Mouse (Mus musculus): ENCODE measurements at regions not wholly inside any gene's neighbourhood (a gene's known extent, or its start where the extent isn't known, plus 50 kb on each side); places are given as distances from the start of the nearest gene placed in this dataset.

GRCm38 (mm10) chr3:131917734-131918534 is 167.2 kb upstream of the Dkk2 start:
- Histone ChIP-seq H3K4me2 (ENCODE audit: low read depth, severe bottlenecking) (no peak overlapping the region), H3K27ac (replicated peaks; ENCODE audit: low read depth, low read length) (no peak overlapping the region), H3K27me3 (ENCODE audit: control insufficient read depth, insufficient read depth, low read length) (no peaks in the 10 kb centered on the region), H3K36me3 (ENCODE audit: control insufficient read depth, insufficient read depth, low read length) (no peaks in the 10 kb centered on the region), H3K4me1 (ENCODE audit: control insufficient read depth, insufficient read depth, low read length) (0 out of 2 replicates have a peak, but pooled peaks cover 3% of the 10 kb centered on the region), H3K9me3 (ENCODE audit: control insufficient read depth, low read length) (no peaks in the 10 kb centered on the region), H3K4me3 (ENCODE audit: low read depth, low read length) (no peak overlapping the region), H3K9ac (ENCODE audit: low read length) (no peak overlapping the region)
- no peak for DNase-seq (ENCODE audit: low spot score)
- no peak for ATAC-seq (ENCODE audit: insufficient number of reproducible peaks, low FRiP score, low TSS enrichment, low read depth)
- WGBS, result 77% methylated on average over 13 of the region's 13 CpGs

- Histone ChIP-seq H3K4me3 (ENCODE audit: low read depth, low read length) (no peak overlapping the region), H3K27ac (replicated peaks; ENCODE audit: low read depth, low read length) (no peak overlapping the region), H3K36me3 (ENCODE audit: control insufficient read depth, insufficient read depth, low read length) (no peaks in the 10 kb centered on the region), H3K4me1 (ENCODE audit: control insufficient read depth, insufficient read depth, low read length) (0 out of 2 replicates have a peak, but pooled peaks cover 3% of the 10 kb centered on the region), H3K27me3 (ENCODE audit: control insufficient read depth, insufficient read depth, low read length) (no peaks in the 10 kb centered on the region), H3K4me2 (ENCODE audit: low read depth, severe bottlenecking) (no peak overlapping the region), H3K9me3 (ENCODE audit: control insufficient read depth, low read length) (no peaks in the 10 kb centered on the region), H3K9ac (ENCODE audit: low read length) (peak overlapping the region; percentile 44)
- ATAC-seq (ENCODE audit: insufficient number of reproducible peaks, low FRiP score, low TSS enrichment, low read depth) (no peak), DNase-seq (ENCODE audit: low spot score) (peak; percentile 32)
- 58% methylated on average over 12 of the region's 12 CpGs for WGBS
Measured at GRCm38 (mm10) chr3:131919476-131919875, 165.6 kb upstream of the Dkk2 start.

- Histone ChIP-seq H3K36me3 (ENCODE audit: control insufficient read depth, insufficient read depth, low read length) (no peaks in the 10 kb centered on the region), H3K27me3 (ENCODE audit: control insufficient read depth, insufficient read depth, low read length) (no peaks in the 10 kb centered on the region), H3K27ac (replicated peaks; ENCODE audit: low read depth, low read length) (no peak overlapping the region), H3K9me3 (ENCODE audit: control insufficient read depth, low read length) (no peaks in the 10 kb centered on the region), H3K4me1 (ENCODE audit: control insufficient read depth, insufficient read depth, low read length) (0 out of 2 replicates have a peak, but pooled peaks cover 3% of the 10 kb centered on the region), H3K9ac (ENCODE audit: low read length) (no peak overlapping the region), H3K4me3 (ENCODE audit: low read depth, low read length) (no peak overlapping the region), H3K4me2 (ENCODE audit: low read depth, severe bottlenecking) (no peak overlapping the region)
- 78% methylated on average over 6 of the region's 6 CpGs for WGBS
- no peak for ATAC-seq (ENCODE audit: insufficient number of reproducible peaks, low FRiP score, low TSS enrichment, low read depth)
- DNase-seq (ENCODE audit: low spot score), result peak; percentile 60
Measured at GRCm38 (mm10) chr3:131921161-131921560, 163.9 kb upstream of the Dkk2 start.

GRCm38 (mm10) chr3:131922733-131923132 is 162.4 kb upstream of the Dkk2 start:
- ATAC-seq (ENCODE audit: insufficient number of reproducible peaks, low FRiP score, low TSS enrichment, low read depth), result no peak
- Histone ChIP-seq H3K9me3 (ENCODE audit: control insufficient read depth, low read length) (no peaks in the 10 kb centered on the region), H3K9ac (ENCODE audit: low read length) (no peak overlapping the region)

GRCm38 (mm10) chr3:131940896-131941295 is 144.2 kb upstream of the Dkk2 start:
- H3K4me1 ChIP-seq (ENCODE audit: control insufficient read depth, insufficient read depth, low read length), result peaks cover 22% of the 10 kb centered on the region
- ATAC-seq (ENCODE audit: insufficient number of reproducible peaks, low FRiP score, low TSS enrichment, low read depth) (peak; percentile 56; the same call in 1 of the 2 replicates), DNase-seq (ENCODE audit: low spot score) (peak; percentile 70)
- no peak overlapping the region for H3K4me2 ChIP-seq (ENCODE audit: low read depth, severe bottlenecking)
- H3K9ac ChIP-seq (ENCODE audit: low read length), result no peak overlapping the region
- no peaks in the 10 kb centered on the region for H3K36me3 ChIP-seq (ENCODE audit: control insufficient read depth, insufficient read depth, low read length)
- peak overlapping the region; percentile 70; the same call in 1 of the 2 replicates for H3K27ac ChIP-seq (replicated peaks; ENCODE audit: low read depth, low read length)
- no peaks in the 10 kb centered on the region for H3K27me3 ChIP-seq (ENCODE audit: control insufficient read depth, insufficient read depth, low read length)
- no peak overlapping the region for H3K4me3 ChIP-seq (ENCODE audit: low read depth, low read length)
- WGBS, result 18% methylated on average over 7 of the region's 7 CpGs
- no peaks in the 10 kb centered on the region for H3K9me3 ChIP-seq (ENCODE audit: control insufficient read depth, low read length)

More at GRCm38 (mm10) chr3:131922733-131923132, 162.4 kb upstream of the Dkk2 start:
- Histone ChIP-seq H3K4me3 (ENCODE audit: low read depth, low read length) (no peak overlapping the region), H3K4me2 (ENCODE audit: low read depth, severe bottlenecking) (no peak overlapping the region), H3K36me3 (ENCODE audit: control insufficient read depth, insufficient read depth, low read length) (no peaks in the 10 kb centered on the region), H3K27ac (replicated peaks; ENCODE audit: low read depth, low read length) (no peak overlapping the region), H3K4me1 (ENCODE audit: control insufficient read depth, insufficient read depth, low read length) (0 out of 2 replicates have a peak, but pooled peaks cover 3% of the 10 kb centered on the region), H3K27me3 (ENCODE audit: control insufficient read depth, insufficient read depth, low read length) (no peaks in the 10 kb centered on the region)
- no peak for DNase-seq (ENCODE audit: low spot score)
- 57% methylated on average over 1 of the region's 1 CpGs for WGBS

- Histone ChIP-seq H3K27ac (replicated peaks; ENCODE audit: low read depth, low read length) (peak overlapping the region; percentile 70), H3K36me3 (ENCODE audit: control insufficient read depth, insufficient read depth, low read length) (no peaks in the 10 kb centered on the region), H3K4me3 (ENCODE audit: low read depth, low read length) (no peak overlapping the region), H3K4me2 (ENCODE audit: low read depth, severe bottlenecking) (peak overlapping the region; percentile 15; the same call in 1 of the 2 replicates), H3K27me3 (ENCODE audit: control insufficient read depth, insufficient read depth, low read length) (no peaks in the 10 kb centered on the region), H3K4me1 (ENCODE audit: control insufficient read depth, insufficient read depth, low read length) (peaks cover 22% of the 10 kb centered on the region), H3K9ac (ENCODE audit: low read length) (no peak overlapping the region), H3K9me3 (ENCODE audit: control insufficient read depth, low read length) (no peaks in the 10 kb centered on the region)
- WGBS, result 42% methylated on average over 24 of the region's 24 CpGs
- DNase-seq (ENCODE audit: low spot score) (peak; percentile 43), ATAC-seq (ENCODE audit: insufficient number of reproducible peaks, low FRiP score, low TSS enrichment, low read depth) (peak; percentile 46; the same call in 1 of the 2 replicates)
Measured at GRCm38 (mm10) chr3:131941961-131942753, 142.9 kb upstream of the Dkk2 start.

GRCm38 (mm10) chr3:131943436-131943835 is 141.7 kb upstream of the Dkk2 start:
- no peak overlapping the region for H3K9ac ChIP-seq (ENCODE audit: low read length)
- 0 out of 2 replicates have a peak overlapping the region, but pooled peaks have one; percentile 14 for H3K27ac ChIP-seq (replicated peaks; ENCODE audit: low read depth, low read length)
- 63% methylated on average over 7 of the region's 7 CpGs for WGBS

GRCm38 (mm10) chr3:131955771-131956170 is 129.3 kb upstream of the Dkk2 start:
- no peak overlapping the region for H3K27ac ChIP-seq (replicated peaks; ENCODE audit: low read depth, low read length)
- H3K4me1 ChIP-seq (ENCODE audit: control insufficient read depth, insufficient read depth, low read length), result no peaks in the 10 kb centered on the region
- H3K36me3 ChIP-seq (ENCODE audit: control insufficient read depth, insufficient read depth, low read length), result no peaks in the 10 kb centered on the region
- no peak for DNase-seq (ENCODE audit: low spot score)
- no peaks in the 10 kb centered on the region; the same call in 1 of the 2 replicates for H3K9me3 ChIP-seq (ENCODE audit: control insufficient read depth, low read length)
- no peaks in the 10 kb centered on the region for H3K27me3 ChIP-seq (ENCODE audit: control insufficient read depth, insufficient read depth, low read length)
- WGBS, result 97% methylated on average over 11 of the region's 11 CpGs
- no peak overlapping the region for H3K9ac ChIP-seq (ENCODE audit: low read length)
- no peak overlapping the region for H3K4me2 ChIP-seq (ENCODE audit: low read depth, severe bottlenecking)
- ATAC-seq (ENCODE audit: insufficient number of reproducible peaks, low FRiP score, low TSS enrichment, low read depth), result no peak
- no peak overlapping the region for H3K4me3 ChIP-seq (ENCODE audit: low read depth, low read length)

More at GRCm38 (mm10) chr3:131943436-131943835, 141.7 kb upstream of the Dkk2 start:
- peaks cover 22% of the 10 kb centered on the region for H3K4me1 ChIP-seq (ENCODE audit: control insufficient read depth, insufficient read depth, low read length)
- no peak for DNase-seq (ENCODE audit: low spot score)
- no peaks in the 10 kb centered on the region for H3K27me3 ChIP-seq (ENCODE audit: control insufficient read depth, insufficient read depth, low read length)
- no peaks in the 10 kb centered on the region for H3K9me3 ChIP-seq (ENCODE audit: control insufficient read depth, low read length)
- no peak for ATAC-seq (ENCODE audit: insufficient number of reproducible peaks, low FRiP score, low TSS enrichment, low read depth)
- H3K36me3 ChIP-seq (ENCODE audit: control insufficient read depth, insufficient read depth, low read length), result no peaks in the 10 kb centered on the region
- no peak overlapping the region for H3K4me2 ChIP-seq (ENCODE audit: low read depth, severe bottlenecking)
- no peak overlapping the region for H3K4me3 ChIP-seq (ENCODE audit: low read depth, low read length)
